Mouse (Mus musculus) forebrain, embryonic 14.5 days (tissue): ENCODE measurements at regions not wholly inside any gene's neighbourhood (a gene's known extent, or its start where the extent isn't known, plus 50 kb on each side); places are given as distances from the start of the nearest gene placed in this dataset.
A peak's percentile ranks its signal among the peaks of the same experiment; 100 is the strongest.

ENCODE experiments used
- ATAC-seq: fragments of 200-750 bp; cut with Nextera tagmentation; 2 replicates; pipeline ENCODE4 v1.8.0; 2017; ENCODE audit warnings: mild to moderate bottlenecking, moderate library complexity
- DNase-seq: peaks from one replicate; pipeline ENCODE4 v3.0.0-alpha.2; 2015; ENCODE audit warnings: low spot score
- H3K27ac ChIP-seq: fragments of 300-500 bp; sonication (generic); 2 replicates; pipeline ENCODE4 v1.5.1; 2014; ENCODE audit warnings: low read depth, mild to moderate bottlenecking, control low read depth, low read length, moderate library complexity
- H3K27me3 ChIP-seq: fragments of 300-500 bp; sonication (generic); replicated peaks from 2 replicates; pipeline ENCODE4 v1.6.1; 2014; ENCODE audit warnings: low read length, control low read depth, mixed read lengths; ENCODE audit not compliant: control insufficient read depth, insufficient read depth
- H3K36me3 ChIP-seq: fragments of 300-500 bp; sonication (generic); 2 replicates; pipeline ENCODE4 v1.6.1; 2014; ENCODE audit warnings: low read length, control low read depth; ENCODE audit not compliant: control insufficient read depth, insufficient read depth
- H3K4me1 ChIP-seq: fragments of 300-500 bp; sonication (generic); 2 replicates; pipeline ENCODE4 v1.6.1; 2014; ENCODE audit warnings: antibody characterized with exemption, low read length, control low read depth; ENCODE audit not compliant: control insufficient read depth, insufficient read depth
- H3K4me2 ChIP-seq: fragments of 300-500 bp; sonication (generic); 2 replicates; pipeline ENCODE4 v1.6.1; 2014; ENCODE audit warnings: mild to moderate bottlenecking, control low read depth, low read length
- H3K4me3 ChIP-seq: fragments of 300-500 bp; sonication (generic); 2 replicates; pipeline ENCODE4 v1.5.1; 2014; ENCODE audit warnings: low read depth, low read length, control low read depth
- H3K9ac ChIP-seq: fragments of 300-500 bp; sonication (generic); 2 replicates; pipeline ENCODE4 v1.6.1; 2014; ENCODE audit warnings: mild to moderate bottlenecking, low read length, control low read depth, moderate library complexity
- H3K9me3 ChIP-seq: fragments of 300-500 bp; sonication (generic); replicated peaks from 2 replicates; pipeline ENCODE4 v1.6.1; 2016; ENCODE audit warnings: low read length, control low read depth, mixed read lengths; ENCODE audit not compliant: control insufficient read depth
- WGBS: fragments of 180-500 bp; shearing (Covaris S2); extraction: QIAGEN DNeasy Blood & Tissue Kit; methylation state at CpG from one replicate; pipeline ENCODE4 v1.1.7; 2014; 5-methylcytosine and 5-hydroxymethylcytosine counted together

DNA sequence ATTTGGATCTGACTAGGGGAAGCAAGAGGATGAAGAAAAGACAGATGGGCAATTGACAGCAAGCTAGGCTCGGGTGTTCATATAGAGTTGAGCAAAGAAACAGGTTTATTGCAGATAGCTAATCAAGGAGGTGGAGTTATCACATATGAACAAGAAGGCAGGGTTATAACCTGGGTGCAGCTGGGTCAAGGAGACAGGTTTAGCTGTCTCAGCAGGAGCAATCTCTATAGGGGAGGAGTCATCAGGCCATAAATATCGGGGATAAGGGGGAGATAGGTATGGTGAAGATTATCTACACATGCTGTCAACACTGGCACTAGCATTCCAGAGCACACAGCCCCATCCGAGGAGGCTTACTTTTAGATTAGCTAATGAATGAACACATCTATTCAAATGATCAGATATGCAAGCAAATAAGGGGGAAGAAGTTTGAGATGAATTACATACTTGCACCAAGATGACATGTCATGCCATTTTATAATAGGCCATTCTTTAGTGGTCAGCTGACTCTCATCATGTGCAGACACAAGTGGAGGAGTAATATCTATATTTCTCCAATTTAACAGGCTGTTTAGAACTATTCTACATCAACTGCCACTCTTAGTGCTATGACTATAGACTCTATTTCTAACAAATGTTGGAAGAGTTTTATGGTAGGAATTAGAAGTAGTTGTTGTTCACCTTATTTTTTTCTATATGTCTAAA lies 76.9 kb downstream of the Lhx9 start:
- WGBS, result 85% methylated on average over 3 of the region's 3 CpGs
- H3K27me3 ChIP-seq, result no peaks in the 10 kb centered on the region
- DNase-seq (no peak), ATAC-seq (no peak)
- no peaks in the 10 kb centered on the region for H3K9me3 ChIP-seq
- H3K36me3 ChIP-seq, result no peaks in the 10 kb centered on the region
- no peaks in the 10 kb centered on the region for H3K4me1 ChIP-seq
- no peak overlapping the region for H3K4me3 ChIP-seq
- H3K27ac ChIP-seq, result no peak overlapping the region
- H3K9ac ChIP-seq, result no peak overlapping the region
- no peak overlapping the region for H3K4me2 ChIP-seq

GRCm38 (mm10) chr1:138762876-138763275 lies 85.5 kb downstream of the Lhx9 start:
- Histone ChIP-seq H3K36me3 (no peaks in the 10 kb centered on the region), H3K9me3 (no peaks in the 10 kb centered on the region), H3K27ac (no peak overlapping the region), H3K4me1 (no peaks in the 10 kb centered on the region), H3K4me3 (no peak overlapping the region), H3K9ac (no peak overlapping the region), H3K4me2 (no peak overlapping the region), H3K27me3 (no peaks in the 10 kb centered on the region)
- ATAC-seq (no peak), DNase-seq (no peak)
- 85% methylated on average over 7 of the region's 7 CpGs for WGBS

GRCm38 (mm10) chr1:138757777-138758176 lies 90.6 kb downstream of the Lhx9 start:
- no peak overlapping the region for H3K4me3 ChIP-seq
- H3K9me3 ChIP-seq, result no peaks in the 10 kb centered on the region
- no peaks in the 10 kb centered on the region for H3K27me3 ChIP-seq
- H3K27ac ChIP-seq, result no peak overlapping the region
- ATAC-seq (no peak), DNase-seq (no peak)
- no peaks in the 10 kb centered on the region for H3K4me1 ChIP-seq
- no peaks in the 10 kb centered on the region for H3K36me3 ChIP-seq
- H3K9ac ChIP-seq, result no peak overlapping the region
- H3K4me2 ChIP-seq, result no peak overlapping the region

DNA sequence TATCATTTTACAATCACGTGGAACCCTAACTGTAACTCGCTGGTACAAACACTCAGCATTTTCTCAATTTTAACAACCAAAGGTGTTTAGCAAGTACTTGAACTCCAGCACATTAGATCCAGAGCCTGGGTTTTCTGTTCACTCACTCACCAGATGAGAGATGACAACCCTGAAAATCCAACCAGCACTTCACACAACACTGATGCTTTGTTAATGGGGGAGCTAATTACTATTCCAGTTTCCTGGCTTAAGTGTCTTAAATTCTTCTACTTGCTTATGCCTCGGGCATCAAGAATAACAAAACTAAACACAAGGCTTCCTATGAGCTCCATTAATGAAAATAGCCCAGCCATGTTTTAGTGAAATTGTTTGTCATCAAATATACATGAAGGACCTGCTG lies 113.4 kb upstream of the Nek7 start:
- peak; percentile 42; the same call in 1 of the 2 replicates for ATAC-seq
- Histone ChIP-seq H3K9me3 (no peaks in the 10 kb centered on the region), H3K4me1 (no peaks in the 10 kb centered on the region), H3K27me3 (no peaks in the 10 kb centered on the region), H3K4me3 (no peak overlapping the region), H3K27ac (no peak overlapping the region), H3K9ac (no peak overlapping the region), H3K36me3 (no peaks in the 10 kb centered on the region), H3K4me2 (no peak overlapping the region)
- DNase-seq, result peak; percentile 46
- 76% methylated on average over 3 of the region's 3 CpGs for WGBS

DNA sequence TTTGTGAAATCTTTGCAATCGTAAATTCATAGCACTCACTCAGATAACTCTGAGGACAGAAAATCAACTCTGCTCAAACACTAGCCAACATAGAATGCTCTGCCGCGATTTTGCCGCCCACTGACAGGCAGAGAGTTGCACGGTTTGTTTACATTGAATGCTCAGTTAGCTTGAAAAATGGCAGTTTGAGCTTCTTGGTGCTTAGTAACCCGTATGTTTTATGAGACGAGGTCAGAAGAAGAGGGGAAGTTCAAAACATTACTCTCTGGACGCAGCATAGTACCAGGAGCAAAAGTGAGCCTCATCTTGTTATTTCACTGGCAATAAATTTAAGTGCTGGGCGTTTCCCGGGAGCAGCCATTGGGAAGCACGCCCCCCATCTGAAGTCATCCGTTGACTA lies 111.1 kb upstream of the Nek7 start:
- 88% methylated on average over 12 of the region's 12 CpGs for WGBS
- no peaks in the 10 kb centered on the region for H3K27me3 ChIP-seq
- no peaks in the 10 kb centered on the region for H3K9me3 ChIP-seq
- H3K4me2 ChIP-seq, result no peak overlapping the region
- H3K4me1 ChIP-seq, result no peaks in the 10 kb centered on the region
- H3K4me3 ChIP-seq, result no peak overlapping the region
- ATAC-seq (no peak), DNase-seq (no peak)
- H3K36me3 ChIP-seq, result no peaks in the 10 kb centered on the region
- no peak overlapping the region for H3K9ac ChIP-seq
- no peak overlapping the region for H3K27ac ChIP-seq

GRCm38 (mm10) chr1:138729089-138729699 lies 109.3 kb upstream of the Nek7 start:
- DNase-seq (no peak), ATAC-seq (no peak)
- H3K4me2 ChIP-seq, result no peak overlapping the region
- 49% methylated on average over 2 of the region's 2 CpGs for WGBS
- H3K9ac ChIP-seq, result no peak overlapping the region
- no peak overlapping the region for H3K27ac ChIP-seq
- H3K4me1 ChIP-seq, result no peaks in the 10 kb centered on the region
- no peak overlapping the region for H3K4me3 ChIP-seq
- H3K9me3 ChIP-seq, result no peaks in the 10 kb centered on the region
- H3K27me3 ChIP-seq, result no peaks in the 10 kb centered on the region
- H3K36me3 ChIP-seq, result no peaks in the 10 kb centered on the region

DNA sequence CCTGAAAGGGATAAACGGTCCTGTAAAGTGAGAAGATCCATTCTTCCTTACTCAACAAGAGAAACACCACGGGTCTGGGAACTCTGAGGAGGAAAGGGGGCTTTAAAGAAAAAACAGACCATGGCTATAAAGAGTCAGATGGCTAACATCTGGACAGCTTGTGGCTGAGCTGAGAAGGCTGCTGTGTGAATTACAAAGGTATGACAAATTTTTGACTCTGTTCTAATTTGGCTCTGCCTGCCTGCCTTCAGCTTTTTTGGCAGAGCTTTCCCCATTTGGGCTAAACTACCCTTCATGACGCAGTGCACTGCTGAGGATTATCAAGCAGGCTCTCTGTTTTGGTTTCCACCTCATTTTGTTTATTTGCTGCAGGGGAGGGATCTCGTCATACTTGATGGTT lies 100.8 kb upstream of the Nek7 start:
- Histone ChIP-seq H3K9me3 (no peaks in the 10 kb centered on the region), H3K9ac (no peak overlapping the region), H3K4me2 (no peak overlapping the region), H3K27ac (no peak overlapping the region), H3K4me3 (no peak overlapping the region), H3K27me3 (no peaks in the 10 kb centered on the region), H3K36me3 (no peaks in the 10 kb centered on the region), H3K4me1 (no peaks in the 10 kb centered on the region)
- 70% methylated on average over 4 of the region's 4 CpGs for WGBS
- no peak for DNase-seq
- no peak for ATAC-seq

DNA sequence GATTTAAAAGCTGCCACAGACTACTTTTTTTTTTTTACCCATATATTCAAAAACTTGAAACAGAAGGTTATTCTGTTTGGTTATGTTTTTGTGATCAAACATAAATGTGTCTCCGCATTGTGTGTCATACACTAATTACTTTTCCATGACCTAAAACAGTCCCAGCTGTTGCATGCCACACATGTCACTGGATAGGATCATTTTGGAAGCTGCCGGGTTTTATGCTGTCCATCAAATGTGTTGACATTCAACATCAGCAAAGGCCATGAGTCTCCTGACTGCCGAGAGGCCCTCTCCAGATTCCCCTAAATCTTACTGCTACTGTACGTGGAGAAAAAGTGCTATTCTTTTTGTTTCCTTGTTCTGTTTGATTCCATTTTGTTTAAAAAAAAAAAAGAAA lies 99.4 kb upstream of the Nek7 start:
- Histone ChIP-seq H3K4me1 (no peaks in the 10 kb centered on the region), H3K9me3 (no peaks in the 10 kb centered on the region), H3K4me2 (no peak overlapping the region), H3K27me3 (no peaks in the 10 kb centered on the region), H3K9ac (no peak overlapping the region), H3K4me3 (no peak overlapping the region), H3K36me3 (no peaks in the 10 kb centered on the region), H3K27ac (no peak overlapping the region)
- DNase-seq, result no peak
- ATAC-seq, result no peak
- 84% methylated on average over 4 of the region's 4 CpGs for WGBS

DNA sequence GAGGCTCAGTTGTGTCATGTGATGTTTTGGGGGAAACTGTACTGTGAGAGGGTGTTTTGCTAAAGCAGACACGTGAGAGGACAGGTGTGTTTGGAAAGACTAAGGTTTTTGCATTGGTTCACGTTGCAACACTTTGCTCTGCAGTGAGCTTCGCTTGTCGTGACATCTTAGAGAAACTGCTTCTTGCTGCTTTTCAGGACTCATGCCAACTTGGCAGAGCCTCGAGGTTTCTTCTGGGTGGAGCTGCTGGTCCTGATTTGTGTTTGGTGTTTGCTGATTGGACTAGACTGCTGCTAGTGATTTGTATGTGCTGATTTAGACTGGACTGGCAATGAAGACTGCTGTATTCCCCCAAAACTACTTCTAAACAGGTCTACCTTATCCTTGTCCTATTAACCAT lies 97.0 kb upstream of the Nek7 start:
- Histone ChIP-seq H3K9me3 (no peaks in the 10 kb centered on the region), H3K27me3 (no peaks in the 10 kb centered on the region), H3K4me2 (no peak overlapping the region), H3K4me3 (no peak overlapping the region), H3K4me1 (no peaks in the 10 kb centered on the region), H3K27ac (no peak overlapping the region), H3K36me3 (no peaks in the 10 kb centered on the region), H3K9ac (no peak overlapping the region)
- ATAC-seq (no peak), DNase-seq (no peak)
- 70% methylated on average over 5 of the region's 5 CpGs for whole genome bisulfite sequencing
